Mouse (Mus musculus) small intestine, adult 2 months (tissue): Measurements from ENCODE around the gene Sox6. TPM values are rescaled to one million over a fixed set of nuclear protein-coding genes. Genes with fewer than 3 reads are reported as not detected.

ENCODE experiments used
- H3K27ac ChIP-seq: fragments of 200-500 bp; 2 replicates; pipeline ENCODE4 v1.5.1; 2012; ENCODE audit warnings: low read depth, low read length, control low read depth, inconsistent platforms; ENCODE audit not compliant: insufficient read depth
- H3K27me3 ChIP-seq: fragments of 200-500 bp; 2 replicates; pipeline ENCODE4 v1.6.1; 2012; ENCODE audit warnings: mild to moderate bottlenecking, moderate library complexity, low read length, inconsistent platforms; ENCODE audit not compliant: control insufficient read depth, insufficient read depth
- H3K36me3 ChIP-seq: fragments of 200-500 bp; 2 replicates; pipeline ENCODE4 v1.6.1; 2012; ENCODE audit warnings: mild to moderate bottlenecking, low read length, control low read depth, inconsistent platforms; ENCODE audit not compliant: control insufficient read depth, insufficient read depth
- H3K4me1 ChIP-seq: fragments of 200-500 bp; 2 replicates; pipeline ENCODE4 v1.6.1; 2012; ENCODE audit warnings: low read length, inconsistent platforms, mixed read lengths; ENCODE audit not compliant: control insufficient read depth, insufficient read depth, insufficient read length
- H3K4me3 ChIP-seq: fragments of 200-500 bp; 2 replicates; pipeline ENCODE4 v1.5.1; 2012; ENCODE audit warnings: low read depth, mild to moderate bottlenecking, control low read depth, inconsistent platforms, low read length, moderate library complexity
- CTCF ChIP-seq: fragments of 200-500 bp; IDR thresholded peaks from 2 replicates; pipeline ENCODE4 v1.5.1; 2012; ENCODE audit warnings: low read depth, mild to moderate bottlenecking, control low read depth, inconsistent platforms, low read length, moderate library complexity, mixed read lengths; ENCODE audit not compliant: insufficient replicate concordance, insufficient read length; ENCODE audit errors: extremely low read depth
- POLR2A ChIP-seq: fragments of 200-500 bp; IDR thresholded peaks from 2 replicates; pipeline ENCODE4 v1.6.1; 2012; ENCODE audit warnings: low read depth, mild to moderate bottlenecking, control low read depth, inconsistent platforms, low read length, moderate library complexity
- WGBS: fragments of 180-500 bp; shearing (Covaris S2); methylation state at CpG from one replicate; pipeline ENCODE4 v1.1.7; 2018; 5-methylcytosine and 5-hydroxymethylcytosine counted together
- polyA plus RNA-seq: library from polyadenylated mRNA; depleted of rRNA; stranded (reverse); fragments of >200 nt; gene quantifications from 2 replicates; pipeline ENCODE4 v1.2.3, GENCODE M21; 2012

Gene Sox6
- polyA plus RNA-seq, 1 experiment = 17.6 TPM

DNA sequence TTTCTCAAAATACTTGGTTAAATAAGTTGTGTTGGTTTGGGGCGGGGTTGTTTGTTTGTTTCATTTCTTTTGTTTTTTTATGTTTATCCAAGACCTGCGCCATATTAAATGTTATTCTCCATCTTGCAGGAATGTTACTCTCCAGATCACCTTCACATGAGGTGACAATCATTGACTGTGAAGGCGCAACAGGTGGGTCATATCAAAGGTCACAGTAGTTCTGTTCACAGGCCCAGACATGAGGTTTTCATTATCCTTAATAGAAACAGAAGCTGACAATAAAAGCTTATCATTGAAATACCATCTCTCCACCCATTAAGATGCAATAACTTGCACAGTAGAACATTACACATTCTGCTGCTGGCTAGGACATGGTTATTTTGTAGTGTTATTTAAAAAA, 54.5 kb downstream of the Sox6 start:
- H3K27me3 ChIP-seq = no peaks in the 10 kb centered on the region
- no peak overlapping the region for H3K4me3 ChIP-seq
- H3K4me1 ChIP-seq = no peaks in the 10 kb centered on the region
- WGBS = 81% methylated on average over 3 of the region's 3 CpGs
- no peak for TF ChIP-seq CTCF
- TF ChIP-seq POLR2A = no peak
- H3K27ac ChIP-seq = no peak overlapping the region
- H3K36me3 ChIP-seq = no peaks in the 10 kb centered on the region

DNA sequence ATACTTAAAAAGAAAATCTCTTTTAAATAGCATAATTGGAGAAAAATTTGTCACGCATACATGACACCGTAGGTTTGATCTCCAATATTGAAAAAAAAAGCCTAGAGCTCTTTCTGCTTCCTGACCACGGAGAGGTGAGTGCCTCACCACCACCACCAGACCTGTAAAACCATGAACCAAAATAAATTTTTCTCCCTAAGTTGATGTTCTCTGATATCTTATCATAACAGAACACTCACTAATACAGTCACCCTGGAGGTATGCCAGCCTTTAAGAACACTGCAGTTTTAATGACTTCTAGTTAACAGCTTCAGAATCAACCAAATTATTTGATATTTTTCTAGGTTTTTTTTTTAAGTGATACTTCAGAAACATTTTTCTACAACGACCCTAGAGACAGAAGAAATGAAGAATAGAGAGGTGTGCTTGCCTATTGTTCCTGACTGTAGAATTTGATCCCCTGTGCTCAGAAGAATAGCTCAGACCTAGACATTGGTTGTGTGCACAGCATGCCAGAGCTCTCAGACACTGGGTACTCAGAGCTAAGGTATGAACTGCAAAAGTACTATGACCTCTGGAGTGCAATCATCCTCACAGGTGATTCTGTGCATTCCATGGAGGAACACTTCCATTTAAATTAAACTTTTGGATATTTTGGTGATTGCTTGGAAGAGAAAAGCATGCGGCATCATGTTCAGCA, 58.6 kb downstream of the Sox6 start:
- WGBS = 72% methylated on average over 5 of the region's 5 CpGs
- no peak overlapping the region for H3K27ac ChIP-seq

DNA sequence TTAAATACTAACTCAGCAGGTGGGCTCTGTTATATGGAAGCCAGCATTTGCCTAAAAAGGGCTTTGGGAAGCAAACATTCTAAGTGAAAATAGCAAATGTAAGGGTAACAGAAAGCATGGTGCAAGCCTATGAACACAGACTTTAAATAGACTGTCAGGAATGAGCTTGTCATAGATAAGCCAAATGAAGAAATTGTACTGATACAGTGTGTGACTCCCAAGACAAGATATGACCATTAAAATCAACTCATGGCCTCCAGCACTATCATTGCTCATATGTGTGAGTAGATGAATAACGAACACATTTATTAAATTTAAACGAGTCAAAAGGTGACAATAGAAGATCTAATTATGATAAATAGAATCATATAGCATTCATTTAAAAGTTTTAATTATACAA, 64.1 kb downstream of the Sox6 start:
- TF ChIP-seq POLR2A = no peak
- TF ChIP-seq CTCF = no peak
- WGBS = 85% methylated on average over 2 of the region's 2 CpGs

More for the DNA sequence above, 58.6 kb downstream of the Sox6 start:
- no peak overlapping the region for H3K4me3 ChIP-seq
- no peaks in the 10 kb centered on the region for H3K27me3 ChIP-seq
- no peaks in the 10 kb centered on the region for H3K36me3 ChIP-seq
- no peaks in the 10 kb centered on the region for H3K4me1 ChIP-seq
- TF ChIP-seq CTCF (no peak), POLR2A (no peak)

DNA sequence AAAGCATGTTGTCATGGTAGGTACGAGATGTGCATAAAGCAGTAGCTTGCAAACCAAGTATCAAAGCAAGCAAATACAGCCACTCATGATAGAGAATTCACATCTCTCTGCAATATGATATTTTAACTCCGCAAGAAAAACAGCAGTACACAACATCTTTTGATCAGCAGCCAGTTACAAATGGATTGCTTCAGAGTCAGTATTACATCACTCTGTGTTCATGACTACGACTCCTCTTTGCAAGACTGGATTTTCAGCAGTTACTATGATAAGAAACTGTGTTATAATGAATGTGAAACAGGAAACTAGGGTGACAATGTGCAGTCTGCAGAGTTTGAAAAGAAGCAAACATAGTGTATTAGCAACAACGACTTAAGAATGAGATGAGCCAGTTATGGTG, 71.4 kb downstream of the Sox6 start:
- Histone ChIP-seq H3K4me3 (no peak overlapping the region), H3K27ac (no peak overlapping the region), H3K4me1 (no peaks in the 10 kb centered on the region), H3K36me3 (no peaks in the 10 kb centered on the region), H3K27me3 (no peaks in the 10 kb centered on the region)
- no peak for TF ChIP-seq POLR2A
- no peak for TF ChIP-seq CTCF
- 70% methylated on average over 4 of the region's 4 CpGs for WGBS

More for the DNA sequence above, 64.1 kb downstream of the Sox6 start:
- Histone ChIP-seq H3K27ac (no peak overlapping the region), H3K4me1 (no peaks in the 10 kb centered on the region), H3K36me3 (no peaks in the 10 kb centered on the region), H3K27me3 (no peaks in the 10 kb centered on the region), H3K4me3 (no peak overlapping the region)

DNA sequence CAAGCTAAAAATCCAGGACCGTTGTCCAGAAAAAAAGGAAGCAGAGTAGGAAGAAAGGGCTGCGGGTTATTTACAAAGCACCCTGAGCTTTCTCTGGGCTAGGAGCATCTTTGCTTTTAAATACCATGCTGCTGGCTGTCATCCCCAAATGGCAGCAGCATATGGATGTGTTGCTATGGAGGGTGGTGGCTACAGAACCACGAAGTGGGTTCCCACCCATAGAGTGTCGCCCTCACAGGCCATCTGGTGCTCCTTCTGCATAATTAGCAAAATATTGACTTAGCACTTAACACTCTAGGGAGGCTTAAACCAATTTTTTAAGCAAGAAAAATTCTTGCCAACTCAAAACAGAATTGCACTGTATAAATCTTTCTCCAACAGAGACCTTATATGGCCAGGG, 72.4 kb downstream of the Sox6 start:
- 62% methylated on average over 4 of the region's 4 CpGs for WGBS
- TF ChIP-seq CTCF = no peak
- no peak for TF ChIP-seq POLR2A
- H3K4me1 ChIP-seq = no peaks in the 10 kb centered on the region
- no peaks in the 10 kb centered on the region for H3K36me3 ChIP-seq
- no peak overlapping the region for H3K27ac ChIP-seq
- H3K27me3 ChIP-seq = no peaks in the 10 kb centered on the region
- H3K4me3 ChIP-seq = no peak overlapping the region

DNA sequence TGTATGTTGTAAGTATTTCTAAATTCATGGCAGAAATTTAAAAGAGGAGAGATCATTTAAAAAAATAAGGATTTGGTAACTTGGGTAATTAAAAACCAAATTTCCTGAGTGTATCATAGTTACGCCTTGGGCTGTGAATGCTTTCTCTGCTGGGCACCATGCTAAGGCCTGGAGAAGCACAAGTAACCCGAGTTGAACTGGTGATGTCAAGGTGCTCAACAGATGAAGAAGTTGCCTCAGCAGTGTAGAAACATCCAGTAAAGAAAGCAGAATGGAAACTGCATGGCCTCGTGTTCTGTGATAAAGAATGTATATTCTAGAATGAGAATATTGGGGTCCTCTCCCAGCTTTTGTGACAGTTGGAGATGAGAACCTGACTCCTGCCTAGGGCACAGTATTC, 85.5 kb downstream of the Sox6 start:
- Histone ChIP-seq H3K27ac (no peak overlapping the region), H3K4me3 (no peak overlapping the region), H3K4me1 (no peaks in the 10 kb centered on the region), H3K27me3 (no peaks in the 10 kb centered on the region), H3K36me3 (no peaks in the 10 kb centered on the region)
- TF ChIP-seq POLR2A (no peak), CTCF (no peak)
- WGBS = 70% methylated on average over 3 of the region's 3 CpGs

DNA sequence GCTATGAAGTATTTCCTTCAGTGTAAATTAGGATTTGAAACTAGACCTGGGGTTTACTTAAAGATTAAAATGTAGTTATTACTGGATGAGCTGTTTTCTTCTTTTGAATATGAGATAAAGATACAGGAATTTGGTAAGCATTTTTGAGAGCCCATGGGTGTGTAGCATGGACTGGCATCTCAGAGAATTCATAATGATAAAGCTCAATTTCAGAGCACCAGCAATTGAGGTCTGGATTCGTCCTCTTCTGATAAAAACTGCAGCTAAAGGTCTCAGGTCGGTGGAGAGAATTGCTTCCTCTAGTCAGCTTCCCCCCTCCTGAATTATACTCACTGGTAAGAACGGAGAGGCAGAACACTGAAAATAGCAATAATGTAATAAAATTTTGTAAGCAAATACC, 86.4 kb downstream of the Sox6 start:
- Histone ChIP-seq H3K4me1 (no peaks in the 10 kb centered on the region), H3K27me3 (no peaks in the 10 kb centered on the region), H3K36me3 (no peaks in the 10 kb centered on the region), H3K27ac (no peak overlapping the region), H3K4me3 (no peak overlapping the region)
- 19% methylated on average over 3 of the region's 3 CpGs for WGBS
- TF ChIP-seq POLR2A (no peak), CTCF (no peak)
